Mouse (Mus musculus) splenic B cell, adult 2 months (primary cell): Measurements from ENCODE around the gene Zfp536.

Source experiments
- DNase-seq: peaks from one replicate; pipeline ENCODE4 v3.0.0-alpha.2; 2011; ENCODE audit warnings: low read depth, low spot score
- H3K27me3 ChIP-seq: 2 replicates; pipeline ENCODE4 v1.6.1; 2012; ENCODE audit warnings: mild to moderate bottlenecking, low read length, moderate library complexity, mixed read lengths; ENCODE audit not compliant: control insufficient read depth, poor library complexity, insufficient read depth, severe bottlenecking
- H3K36me3 ChIP-seq: 2 replicates; pipeline ENCODE4 v1.6.1; 2012; ENCODE audit warnings: mild to moderate bottlenecking, low read length, moderate library complexity, mixed read lengths; ENCODE audit not compliant: control insufficient read depth, poor library complexity, insufficient read depth, severe bottlenecking

Zfp536 gene

GRCm38 (mm10) chr7:37771491-37772375 is 1.7 kb downstream of the Zfp536 start:
- Histone ChIP-seq H3K36me3 (no peaks in the 10 kb centered on the region), H3K27me3 (no peaks in the 10 kb centered on the region)
- DNase-seq: no peak

GRCm38 (mm10) chr7:37770400-37771050 is 2.9 kb downstream of the Zfp536 start:
- H3K27me3 ChIP-seq: no peaks in the 10 kb centered on the region
- DNase-seq: no peak
- H3K36me3 ChIP-seq: no peaks in the 10 kb centered on the region

GRCm38 (mm10) chr7:37769526-37770399 is 3.7 kb downstream of the Zfp536 start:
- Histone ChIP-seq H3K27me3 (no peaks in the 10 kb centered on the region), H3K36me3 (no peaks in the 10 kb centered on the region)
- no peak for DNase-seq

DNA sequence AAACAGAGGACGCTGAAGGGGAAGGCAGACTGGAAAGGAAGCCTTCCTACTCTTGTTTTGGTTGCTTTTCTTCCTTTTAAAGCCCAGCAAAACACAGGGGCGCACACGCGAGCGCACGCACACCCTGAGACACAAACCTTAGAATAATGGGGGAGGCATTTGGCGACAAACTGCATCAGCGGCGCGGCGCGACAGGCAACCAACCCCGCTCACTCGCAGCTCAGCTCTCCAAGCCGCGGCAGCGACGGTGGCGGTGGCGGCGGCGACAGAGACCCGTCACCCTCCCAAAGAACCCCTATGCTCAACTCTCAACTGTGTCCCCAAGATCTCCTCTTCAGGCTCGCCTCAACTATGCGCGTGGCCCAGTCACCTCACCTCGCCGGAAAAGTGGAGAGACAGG is 4.4 kb downstream of the Zfp536 start:
- DNase-seq: no peak
- H3K36me3 ChIP-seq: no peaks in the 10 kb centered on the region
- H3K27me3 ChIP-seq: no peaks in the 10 kb centered on the region

DNA sequence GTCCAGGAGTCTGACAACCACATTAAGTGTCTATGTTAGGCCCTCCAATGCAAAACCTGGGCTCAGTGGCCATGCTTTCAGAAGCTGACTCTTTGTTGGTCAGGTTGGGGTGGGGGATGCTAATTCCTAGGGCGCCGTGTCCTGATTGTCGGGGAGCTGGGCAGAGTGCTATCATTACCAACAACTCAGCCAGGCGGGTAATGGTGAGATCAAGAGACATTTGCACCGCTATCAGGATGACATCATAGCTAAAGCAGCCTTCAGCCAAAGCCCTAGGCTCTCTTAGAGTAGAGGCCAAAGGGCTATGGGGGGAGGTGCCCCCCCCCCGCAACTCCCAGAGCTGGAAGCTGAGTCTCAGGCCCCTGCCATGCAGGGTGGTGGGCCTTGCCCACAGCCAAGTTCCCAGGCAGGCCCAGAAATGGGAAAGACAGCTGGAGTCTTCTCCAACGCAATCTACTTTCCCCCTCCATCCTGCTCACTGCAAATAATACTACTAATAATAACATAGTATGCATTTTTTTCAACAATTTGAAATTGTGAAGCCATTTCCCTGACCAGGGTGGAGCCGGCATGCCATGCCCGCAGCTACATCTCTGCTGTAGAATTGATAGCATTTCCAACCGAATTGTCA is 5.0 kb downstream of the Zfp536 start:
- no peak for DNase-seq

DNA sequence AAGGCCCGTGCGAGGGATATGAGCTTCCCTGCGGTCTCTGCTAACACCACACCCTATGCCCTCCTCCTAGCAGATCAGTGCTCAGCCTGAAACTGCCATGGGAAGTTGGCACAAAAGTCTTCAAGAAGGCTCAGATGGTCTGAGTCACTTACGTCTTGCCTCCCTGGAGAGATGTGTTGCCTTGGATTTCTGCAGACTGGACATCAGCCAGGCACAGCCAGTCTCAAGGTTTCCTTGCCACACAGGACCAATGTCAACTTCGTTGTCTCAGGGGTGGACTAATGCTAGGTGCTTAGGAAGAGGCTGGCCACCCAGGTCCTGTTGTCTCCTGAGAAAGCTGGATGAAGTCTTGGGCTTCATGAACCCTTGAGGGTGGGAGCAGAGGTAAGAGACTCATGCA is 14.6 kb downstream of the Zfp536 start:
- no peaks in the 10 kb centered on the region for H3K36me3 ChIP-seq
- no peak for DNase-seq
- no peaks in the 10 kb centered on the region for H3K27me3 ChIP-seq

More for the DNA sequence above, 5.0 kb downstream of the Zfp536 start:
- Histone ChIP-seq H3K27me3 (no peaks in the 10 kb centered on the region), H3K36me3 (no peaks in the 10 kb centered on the region)

DNA sequence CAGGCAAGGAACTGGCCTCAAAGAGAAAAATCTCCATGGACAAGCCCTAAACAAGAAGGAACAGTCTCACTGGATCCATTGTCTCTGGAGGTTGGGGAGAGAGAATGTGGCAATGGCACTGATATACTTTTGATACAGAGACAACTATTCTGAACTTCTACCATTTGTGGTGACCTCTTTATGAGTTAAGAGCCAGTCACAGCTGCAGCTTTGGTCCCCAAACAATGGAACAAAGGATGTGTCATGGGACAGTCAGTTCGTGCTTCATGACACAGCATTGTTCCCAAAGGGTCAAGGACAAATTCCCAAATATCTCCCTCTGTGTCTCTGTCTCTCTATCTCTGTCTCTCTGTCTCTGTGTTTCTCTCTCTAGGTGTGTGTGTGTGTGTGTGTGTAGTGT is 20.4 kb downstream of the Zfp536 start:
- Histone ChIP-seq H3K27me3 (no peaks in the 10 kb centered on the region), H3K36me3 (no peaks in the 10 kb centered on the region)
- no peak for DNase-seq

- Histone ChIP-seq H3K27me3 (no peaks in the 10 kb centered on the region), H3K36me3 (no peaks in the 10 kb centered on the region)
- DNase-seq: no peak
Measured at GRCm38 (mm10) chr7:37746133-37746761, 27.2 kb downstream of the Zfp536 start.

GRCm38 (mm10) chr7:37743350-37743749 is 30.1 kb downstream of the Zfp536 start:
- Histone ChIP-seq H3K36me3 (no peaks in the 10 kb centered on the region), H3K27me3 (no peaks in the 10 kb centered on the region)
- DNase-seq: no peak

DNA sequence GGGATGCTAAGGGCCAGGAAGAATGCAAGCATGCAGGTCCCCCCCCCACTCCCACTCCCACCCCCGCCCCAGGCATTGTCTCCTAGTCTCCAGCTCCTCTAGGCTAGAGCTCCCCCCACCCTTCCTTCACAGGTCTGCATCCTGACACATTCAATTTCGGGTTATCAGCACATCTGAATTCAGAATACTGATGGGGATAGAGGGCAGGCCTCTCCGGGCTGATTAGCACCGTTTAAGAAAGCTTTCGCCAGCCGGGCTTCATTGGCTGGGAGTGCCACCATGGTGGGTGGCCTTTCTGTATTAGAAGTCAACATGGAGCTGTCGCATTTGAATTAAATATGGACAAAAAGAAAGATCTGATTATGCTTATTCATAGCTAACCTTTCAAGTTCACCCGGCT is 36.2 kb downstream of the Zfp536 start:
- H3K36me3 ChIP-seq: no peaks in the 10 kb centered on the region
- no peak for DNase-seq
- H3K27me3 ChIP-seq: no peaks in the 10 kb centered on the region

GRCm38 (mm10) chr7:37736413-37736720 is 37.1 kb downstream of the Zfp536 start:
- DNase-seq: no peak
- H3K36me3 ChIP-seq: no peaks in the 10 kb centered on the region
- H3K27me3 ChIP-seq: no peaks in the 10 kb centered on the region

- Histone ChIP-seq H3K36me3 (no peaks in the 10 kb centered on the region), H3K27me3 (no peaks in the 10 kb centered on the region)
- DNase-seq: no peak
Measured at GRCm38 (mm10) chr7:37735707-37736412, 37.6 kb downstream of the Zfp536 start.

GRCm38 (mm10) chr7:37735101-37735500 is 38.3 kb downstream of the Zfp536 start:
- Histone ChIP-seq H3K27me3 (no peaks in the 10 kb centered on the region), H3K36me3 (no peaks in the 10 kb centered on the region)
- DNase-seq: no peak

DNA sequence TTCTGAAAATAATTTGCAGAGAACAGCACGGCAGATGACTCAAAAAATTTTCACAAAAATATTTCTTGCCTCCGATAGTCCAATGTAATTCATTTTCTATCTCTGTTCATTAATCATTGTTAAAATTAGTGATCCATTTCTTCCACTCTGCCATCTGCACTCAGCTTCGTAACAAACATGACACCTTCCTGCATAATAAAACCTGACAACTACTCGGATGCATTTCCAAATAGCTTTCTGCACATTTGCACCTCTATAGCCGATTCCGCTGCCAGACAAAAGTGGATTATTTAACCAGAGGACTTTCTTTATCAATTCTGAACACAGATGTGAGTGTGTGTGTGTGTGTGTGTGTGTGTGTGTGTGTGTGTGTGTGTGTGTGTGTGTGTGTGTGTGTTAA is 38.9 kb downstream of the Zfp536 start:
- Histone ChIP-seq H3K27me3 (no peaks in the 10 kb centered on the region), H3K36me3 (no peaks in the 10 kb centered on the region)
- no peak for DNase-seq
